Mouse (Mus musculus): ENCODE results near the gene Atf6b. TPM values are rescaled to one million over a fixed set of nuclear protein-coding genes. Genes with fewer than 3 reads are reported as not detected.
A peak's percentile ranks its signal among the peaks of the same experiment; 100 is the strongest.

Atf6b gene
- polyA plus RNA-seq, 1 experiment from 2014 or later: 125 TPM

GRCm38 (mm10) chr17:34627943-34628643, 18.9 kb upstream of the Atf6b start, which contains the start of gene Ppt2:
Gene Ppt2 (minus strand): TSS chr17:34628510.
- Histone ChIP-seq H3K4me2 (peak within 1 kb of the TSS; percentile 89), H3K4me1 (peaks cover 58% of the 10 kb centered on the region), H3K9ac (peak within 1 kb of the TSS; percentile 63), H3K27me3 (replicated peaks) (no peaks in the 10 kb centered on the region; the same call in 1 of the 2 replicates), H3K36me3 (replicated peaks) (0 out of 2 replicates have a peak, but pooled peaks cover 5% of the 10 kb centered on the region), H3K9me3 (no peaks in the 10 kb centered on the region), H3K4me3 (peak within 1 kb of the TSS; percentile 71), H3K27ac (peak within 1 kb of the TSS; percentile 95)
- 3% methylated on average over 29 of the region's 29 CpGs for WGBS
- ATAC-seq (replicated peaks): peak; percentile 9; the same call in 1 of the 2 replicates

- Histone ChIP-seq H3K4me1 (peaks cover 58% of the 10 kb centered on the region), H3K4me3 (peak overlapping the region; percentile 71), H3K9ac (peak overlapping the region; percentile 63), H3K9me3 (no peaks in the 10 kb centered on the region), H3K27ac (peak overlapping the region; percentile 95), H3K36me3 (replicated peaks) (no peaks in the 10 kb centered on the region), H3K4me2 (peak overlapping the region; percentile 89), H3K27me3 (replicated peaks) (peaks cover 3% of the 10 kb centered on the region; the same call in 1 of the 2 replicates)
- 12% methylated on average over 5 of the region's 5 CpGs for WGBS
- ATAC-seq (replicated peaks): no peak
Observed at GRCm38 (mm10) chr17:34628644-34628967, 18.3 kb upstream of the Atf6b start.

DNA sequence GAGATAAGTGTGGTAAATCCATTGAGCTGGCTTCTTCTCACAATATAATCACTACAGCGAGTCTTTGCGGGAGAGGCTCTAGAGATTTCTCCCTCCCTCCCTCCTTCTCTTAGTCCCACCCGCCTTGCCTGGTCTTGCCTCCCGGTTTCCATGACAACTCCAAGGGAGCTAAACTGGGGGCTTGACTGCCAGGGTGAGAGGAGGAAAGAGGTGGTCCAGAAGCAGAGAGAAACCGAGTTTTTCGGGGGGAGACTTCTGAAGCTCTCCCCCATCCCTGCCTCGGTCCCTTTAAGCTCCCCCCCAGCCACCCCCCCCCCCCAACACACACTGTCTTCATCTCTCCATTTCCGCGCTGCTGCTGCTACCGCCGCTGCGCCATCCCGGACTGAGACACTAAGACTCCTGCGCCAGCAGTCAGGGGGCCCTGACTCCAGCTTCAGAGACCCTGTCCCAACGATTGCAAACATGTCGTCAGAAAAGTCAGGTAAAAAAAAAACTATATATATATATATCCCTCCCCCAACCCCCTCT, 17.7 kb upstream of the Atf6b start, which contains the start of gene Prrt1:
TSS of gene Prrt1 (plus strand) at position 313 of the 531 bp plus-strand sequence.
- H3K27ac ChIP-seq: peak within 1 kb of the TSS; percentile 95
- peaks cover 58% of the 10 kb centered on the region for H3K4me1 ChIP-seq
- ATAC-seq (replicated peaks): peak; percentile 46

DNA sequence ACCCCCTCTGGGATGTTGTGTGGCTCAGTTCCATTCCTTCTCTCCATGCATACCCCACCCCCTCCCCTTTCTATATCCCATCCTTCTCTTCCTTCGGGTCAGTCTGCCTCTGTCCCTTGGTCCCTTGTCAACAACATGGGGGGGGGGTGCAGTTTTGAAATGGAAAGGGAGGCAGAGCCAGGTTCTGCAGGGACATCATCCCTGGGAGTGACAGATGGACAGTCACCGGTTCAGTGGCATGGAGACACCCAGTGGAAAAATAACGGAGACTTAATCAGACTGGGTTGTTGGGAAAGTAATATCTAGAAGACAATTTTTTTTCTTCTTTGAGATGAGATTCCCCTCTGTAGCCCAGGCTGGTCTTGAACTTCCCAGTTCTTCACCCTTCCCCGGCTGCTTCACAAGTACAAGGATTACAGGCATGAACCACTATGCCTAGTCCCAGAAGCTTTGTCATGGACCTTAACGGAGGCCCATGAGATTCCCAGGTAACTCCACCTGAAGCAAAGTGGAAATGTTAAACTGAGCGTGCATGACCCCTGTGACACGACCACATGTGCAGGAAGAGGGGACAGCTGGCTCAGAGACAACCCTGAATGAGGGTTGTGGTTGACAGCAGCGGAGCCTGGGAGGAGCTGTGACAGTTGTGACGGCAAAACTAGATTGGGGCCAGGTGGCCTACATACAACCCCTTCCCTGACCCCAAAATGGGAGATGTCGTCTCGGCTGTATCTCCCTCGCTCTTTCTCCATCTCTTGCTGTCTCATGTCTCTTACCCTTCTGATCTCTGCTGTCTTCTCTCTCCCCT, 16.9 kb upstream of the Atf6b start:
- Histone ChIP-seq H3K36me3 (replicated peaks) (no peaks in the 10 kb centered on the region), H3K4me3 (peak overlapping the region; percentile 71), H3K27me3 (replicated peaks) (peaks cover 3% of the 10 kb centered on the region; the same call in 1 of the 2 replicates), H3K9ac (peak overlapping the region; percentile 63), H3K9me3 (no peaks in the 10 kb centered on the region), H3K27ac (peak overlapping the region; percentile 95), H3K4me1 (peaks cover 58% of the 10 kb centered on the region), H3K4me2 (peak overlapping the region; percentile 89)
- ATAC-seq (replicated peaks): no peak
- 14% methylated on average over 12 of the region's 12 CpGs for WGBS

More for the DNA sequence above, 17.7 kb upstream of the Atf6b start, which contains the start of gene Prrt1:
- Histone ChIP-seq H3K27me3 (replicated peaks) (peaks cover 3% of the 10 kb centered on the region; the same call in 1 of the 2 replicates), H3K9ac (peak within 1 kb of the TSS; percentile 63), H3K36me3 (replicated peaks) (no peaks in the 10 kb centered on the region), H3K4me2 (peak within 1 kb of the TSS; percentile 89), H3K4me3 (peak within 1 kb of the TSS; percentile 71), H3K9me3 (no peaks in the 10 kb centered on the region)
- whole genome bisulfite sequencing: under 1% methylated on average over 16 of the region's 16 CpGs

DNA sequence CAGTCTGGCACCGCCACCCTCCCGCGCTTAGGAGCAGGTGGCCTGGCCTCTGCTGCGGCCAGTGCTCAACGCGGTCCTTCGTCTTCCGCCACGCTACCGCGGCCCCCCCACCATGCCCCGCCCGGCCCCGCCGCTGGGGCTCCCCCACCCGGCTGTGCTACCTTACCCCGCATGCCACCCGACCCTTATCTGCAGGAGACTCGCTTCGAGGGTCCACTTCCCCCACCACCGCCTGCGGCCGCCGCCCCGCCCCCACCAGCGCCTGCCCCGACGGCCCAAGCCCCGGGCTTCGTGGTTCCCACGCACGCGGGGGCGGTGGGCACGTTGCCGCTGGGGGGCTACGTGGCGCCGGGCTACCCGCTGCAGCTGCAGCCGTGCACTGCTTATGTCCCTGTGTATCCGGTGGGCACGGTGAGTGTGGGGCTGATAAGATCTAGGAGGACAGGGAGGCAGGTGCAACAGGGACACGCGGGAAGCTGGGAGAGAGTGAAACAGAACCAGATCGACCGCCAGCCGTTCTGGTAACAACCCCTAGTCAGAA, 16.1 kb upstream of the Atf6b start:
- Histone ChIP-seq H3K4me3 (peak overlapping the region; percentile 71), H3K27me3 (replicated peaks) (peaks cover 3% of the 10 kb centered on the region; the same call in 1 of the 2 replicates), H3K4me2 (peak overlapping the region; percentile 89), H3K4me1 (peaks cover 54% of the 10 kb centered on the region), H3K9ac (peak overlapping the region; percentile 63), H3K36me3 (replicated peaks) (no peaks in the 10 kb centered on the region), H3K9me3 (no peaks in the 10 kb centered on the region), H3K27ac (no peak overlapping the region; the same call in 1 of the 2 replicates)
- no peak for ATAC-seq (replicated peaks)
- WGBS: 2% methylated on average over 47 of the region's 48 CpGs

DNA sequence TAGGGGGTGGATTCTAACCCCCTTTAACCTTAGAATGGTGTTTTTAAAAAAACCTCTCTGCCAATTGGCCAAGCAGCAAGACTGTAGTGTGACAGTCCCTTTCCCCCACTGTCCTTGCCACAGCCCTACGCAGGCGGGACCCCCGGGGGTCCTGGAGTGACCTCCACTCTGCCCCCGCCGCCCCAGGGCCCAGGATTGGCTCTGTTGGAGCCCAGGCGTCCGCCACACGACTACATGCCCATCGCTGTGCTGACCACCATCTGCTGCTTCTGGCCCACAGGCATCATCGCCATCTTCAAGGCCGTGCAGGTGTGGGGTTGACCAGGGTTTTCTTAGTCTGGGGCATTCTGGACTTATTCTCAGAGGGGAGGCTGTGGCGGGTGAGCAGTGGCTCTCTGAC, 15.3 kb upstream of the Atf6b start:
- H3K9me3 ChIP-seq: no peaks in the 10 kb centered on the region
- H3K27me3 ChIP-seq (replicated peaks): peaks cover 3% of the 10 kb centered on the region; the same call in 1 of the 2 replicates
- WGBS: 7% methylated on average over 12 of the region's 12 CpGs
- no peak for ATAC-seq (replicated peaks)
- no peak overlapping the region for H3K27ac ChIP-seq
- peaks cover 47% of the 10 kb centered on the region for H3K4me1 ChIP-seq
- peak overlapping the region; percentile 71 for H3K4me3 ChIP-seq
- H3K9ac ChIP-seq: peak overlapping the region; percentile 63
- no peaks in the 10 kb centered on the region for H3K36me3 ChIP-seq (replicated peaks)
- H3K4me2 ChIP-seq: peak overlapping the region; percentile 89

DNA sequence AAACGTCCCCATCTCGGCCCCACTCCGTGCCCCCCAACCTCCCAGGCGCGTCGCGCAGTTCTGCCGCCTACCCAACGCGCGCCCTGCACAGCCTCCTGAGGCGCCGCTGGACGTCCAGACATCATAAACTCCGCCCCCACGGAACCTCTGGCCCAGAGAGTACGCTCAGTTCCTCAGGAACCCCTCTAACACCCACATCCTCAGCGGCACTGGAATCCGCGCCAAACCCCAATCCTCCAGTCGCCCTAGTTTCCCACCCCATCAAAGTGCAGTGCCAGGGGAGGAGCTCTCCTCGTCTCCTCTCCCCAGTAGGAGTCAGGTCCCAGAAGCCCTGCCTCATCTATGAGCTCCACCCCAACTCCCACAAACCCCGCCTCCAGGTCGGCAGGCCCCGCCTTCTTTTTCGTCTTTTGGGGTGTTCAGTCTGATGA, 14.7 kb upstream of the Atf6b start:
- no peak for ATAC-seq (replicated peaks)
- H3K4me1 ChIP-seq: peaks cover 47% of the 10 kb centered on the region
- H3K27me3 ChIP-seq (replicated peaks): peaks cover 3% of the 10 kb centered on the region; the same call in 1 of the 2 replicates
- no peaks in the 10 kb centered on the region for H3K9me3 ChIP-seq
- no peak overlapping the region for H3K27ac ChIP-seq
- no peaks in the 10 kb centered on the region for H3K36me3 ChIP-seq (replicated peaks)
- H3K4me3 ChIP-seq: peak overlapping the region; percentile 71
- 1% methylated on average over 26 of the region's 26 CpGs for WGBS
- H3K4me2 ChIP-seq: peak overlapping the region; percentile 89
- peak overlapping the region; percentile 63 for H3K9ac ChIP-seq

- Histone ChIP-seq H3K9me3 (no peaks in the 10 kb centered on the region), H3K4me3 (no peak overlapping the region), H3K4me2 (no peak overlapping the region), H3K27me3 (replicated peaks) (peaks cover 3% of the 10 kb centered on the region; the same call in 1 of the 2 replicates), H3K36me3 (replicated peaks) (no peaks in the 10 kb centered on the region), H3K27ac (no peak overlapping the region), H3K4me1 (peaks cover 17% of the 10 kb centered on the region), H3K9ac (no peak overlapping the region)
- no peak for ATAC-seq (replicated peaks)
- 67% methylated on average over 2 of the region's 2 CpGs for WGBS
Observed at GRCm38 (mm10) chr17:34635671-34636070, 11.3 kb upstream of the Atf6b start.

DNA sequence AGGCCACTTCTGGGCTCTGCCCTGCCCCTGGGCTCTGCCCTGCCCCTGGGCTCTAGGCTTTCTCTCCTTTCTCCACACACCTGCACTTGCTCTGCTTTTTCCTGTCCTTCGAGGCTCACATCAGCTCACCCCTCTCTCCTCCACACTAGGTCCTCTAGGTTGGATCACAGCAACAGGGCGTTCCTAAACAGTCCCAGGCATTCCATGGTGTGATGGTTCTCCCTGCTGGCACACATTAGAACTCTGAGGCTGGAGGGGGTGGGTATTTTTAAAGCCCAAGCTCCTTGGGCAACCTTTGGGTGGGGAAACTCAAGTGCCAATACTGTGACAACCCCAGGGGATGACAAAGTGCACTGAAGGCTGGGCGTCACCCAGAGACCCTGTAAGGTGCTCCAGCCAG, 9.5 kb upstream of the Atf6b start:
- no peak for ATAC-seq (replicated peaks)
- WGBS: 71% methylated on average over 3 of the region's 3 CpGs
- H3K27me3 ChIP-seq (replicated peaks): peaks cover 3% of the 10 kb centered on the region; the same call in 1 of the 2 replicates
- H3K4me3 ChIP-seq: no peak overlapping the region
- H3K4me2 ChIP-seq: no peak overlapping the region
- H3K9ac ChIP-seq: no peak overlapping the region
- H3K36me3 ChIP-seq (replicated peaks): no peaks in the 10 kb centered on the region
- peaks cover 6% of the 10 kb centered on the region; the same call in 1 of the 2 replicates for H3K4me1 ChIP-seq
- no peaks in the 10 kb centered on the region for H3K9me3 ChIP-seq
- no peak overlapping the region for H3K27ac ChIP-seq

DNA sequence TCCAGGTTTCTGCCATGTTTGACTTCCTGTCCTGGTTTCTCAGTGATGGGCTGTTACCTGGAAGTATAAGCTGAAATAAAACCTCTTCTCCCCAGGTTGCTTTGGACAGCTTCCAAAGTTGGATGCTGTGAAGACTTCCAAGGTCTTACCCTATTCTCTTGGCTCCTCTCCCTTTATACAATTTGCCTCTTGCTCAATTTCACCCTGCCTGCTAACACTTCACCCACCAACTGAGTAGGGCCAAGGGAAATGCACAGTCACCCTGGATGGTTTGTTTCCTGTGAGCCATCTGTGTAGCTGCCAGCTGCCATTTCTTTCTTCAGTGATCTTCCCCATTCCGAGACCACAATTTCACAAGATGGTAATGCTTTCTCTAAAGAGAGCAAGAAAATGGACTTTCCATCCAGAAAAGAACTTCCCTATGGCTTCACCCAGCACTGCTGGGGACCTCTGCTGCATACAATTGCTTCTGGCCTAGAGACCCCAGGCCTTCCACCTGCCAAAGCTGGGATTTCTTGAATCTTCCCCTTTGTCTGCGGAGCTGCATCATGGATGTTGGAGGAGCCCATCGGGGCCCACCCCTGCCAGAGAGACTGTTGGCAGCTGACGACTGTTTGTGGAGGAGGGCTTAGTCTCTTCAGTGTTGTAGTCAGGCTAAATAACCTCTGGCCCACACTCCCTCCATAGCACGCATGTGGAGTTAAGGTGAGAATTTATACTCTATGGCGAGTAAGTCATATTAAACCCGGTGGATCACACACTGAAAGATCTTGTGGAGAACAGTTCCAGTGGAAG, 7.3 kb upstream of the Atf6b start:
- Histone ChIP-seq H3K36me3 (replicated peaks) (no peaks in the 10 kb centered on the region), H3K9ac (no peak overlapping the region), H3K27ac (no peak overlapping the region), H3K27me3 (replicated peaks) (no peaks in the 10 kb centered on the region; the same call in 1 of the 2 replicates), H3K4me2 (no peak overlapping the region), H3K4me1 (peaks cover 6% of the 10 kb centered on the region; the same call in 1 of the 2 replicates), H3K4me3 (no peak overlapping the region), H3K9me3 (no peaks in the 10 kb centered on the region)
- ATAC-seq (replicated peaks): no peak
- WGBS: 87% methylated on average over 7 of the region's 7 CpGs

All from midbrain, embryonic 15.5 days (tissue).